Mouse (Mus musculus) hindbrain, embryonic 10.5 days (tissue): ENCODE measurements at regions not wholly inside any gene's neighbourhood (a gene's known extent, or its start where the extent isn't known, plus 50 kb on each side); places are given as distances from the start of the nearest gene placed in this dataset.

ENCODE experiments used
- DNase-seq: peaks from one replicate; pipeline ENCODE4 v3.0.0-alpha.2; 2017; ENCODE audit warnings: low spot score
- H3K27ac ChIP-seq: fragments of 300-500 bp; sonication (generic); 2 replicates; pipeline ENCODE4 v1.5.1; 2016; ENCODE audit warnings: mild to moderate bottlenecking, moderate library complexity
- H3K27me3 ChIP-seq: fragments of 300-500 bp; sonication (generic); 2 replicates; pipeline ENCODE4 v1.6.1; 2016; ENCODE audit warnings: mild to moderate bottlenecking; ENCODE audit not compliant: poor library complexity, insufficient read depth, severe bottlenecking
- H3K36me3 ChIP-seq: fragments of 300-500 bp; sonication (generic); 2 replicates; pipeline ENCODE4 v1.6.1; 2016; ENCODE audit warnings: mild to moderate bottlenecking, moderate library complexity
- H3K4me1 ChIP-seq: fragments of 300-500 bp; sonication (generic); replicated peaks from 2 replicates; pipeline ENCODE4 v1.6.1; 2016; ENCODE audit warnings: mild to moderate bottlenecking
- H3K4me3 ChIP-seq: fragments of 300-500 bp; sonication (generic); 2 replicates; pipeline ENCODE4 v1.5.1; 2016; ENCODE audit warnings: mild to moderate bottlenecking, moderate library complexity
- H3K9me3 ChIP-seq: fragments of 300-500 bp; sonication (generic); 2 replicates; pipeline ENCODE4 v1.6.1; 2016; ENCODE audit warnings: mild to moderate bottlenecking, moderate library complexity
- WGBS: fragments of 180-500 bp; shearing (Covaris S2); methylation state at CpG from one replicate; pipeline ENCODE4 v1.1.7; 2016; 5-methylcytosine and 5-hydroxymethylcytosine counted together

GRCm38 (mm10) chr7:95008896-95009430 is 1162.1 kb upstream of the Tenm4 start:
- Histone ChIP-seq H3K4me1 (no peaks in the 10 kb centered on the region), H3K9me3 (no peaks in the 10 kb centered on the region), H3K36me3 (no peaks in the 10 kb centered on the region), H3K27ac (no peak overlapping the region), H3K4me3 (no peak overlapping the region), H3K27me3 (no peaks in the 10 kb centered on the region)
- 89% methylated on average over 6 of the region's 6 CpGs for WGBS
- DNase-seq: no peak

GRCm38 (mm10) chr7:95020285-95020684 is 1150.8 kb upstream of the Tenm4 start:
- 86% methylated on average over 1 of the region's 1 CpGs for WGBS

GRCm38 (mm10) chr7:95027915-95028810 is 1142.9 kb upstream of the Tenm4 start:
- 68% methylated on average over 4 of the region's 4 CpGs for WGBS
- no peak overlapping the region for H3K4me3 ChIP-seq
- DNase-seq: no peak
- H3K27me3 ChIP-seq: no peaks in the 10 kb centered on the region
- H3K9me3 ChIP-seq: no peaks in the 10 kb centered on the region
- H3K27ac ChIP-seq: no peak overlapping the region
- H3K36me3 ChIP-seq: no peaks in the 10 kb centered on the region
- no peaks in the 10 kb centered on the region for H3K4me1 ChIP-seq

More at GRCm38 (mm10) chr7:95020285-95020684, 1150.8 kb upstream of the Tenm4 start:
- Histone ChIP-seq H3K36me3 (no peaks in the 10 kb centered on the region), H3K27ac (no peak overlapping the region), H3K9me3 (no peaks in the 10 kb centered on the region), H3K4me3 (no peak overlapping the region), H3K27me3 (no peaks in the 10 kb centered on the region), H3K4me1 (no peaks in the 10 kb centered on the region)
- DNase-seq: no peak
